ENCODE assay signal across 7 mouse cellular contexts in the genomic region with DNA sequence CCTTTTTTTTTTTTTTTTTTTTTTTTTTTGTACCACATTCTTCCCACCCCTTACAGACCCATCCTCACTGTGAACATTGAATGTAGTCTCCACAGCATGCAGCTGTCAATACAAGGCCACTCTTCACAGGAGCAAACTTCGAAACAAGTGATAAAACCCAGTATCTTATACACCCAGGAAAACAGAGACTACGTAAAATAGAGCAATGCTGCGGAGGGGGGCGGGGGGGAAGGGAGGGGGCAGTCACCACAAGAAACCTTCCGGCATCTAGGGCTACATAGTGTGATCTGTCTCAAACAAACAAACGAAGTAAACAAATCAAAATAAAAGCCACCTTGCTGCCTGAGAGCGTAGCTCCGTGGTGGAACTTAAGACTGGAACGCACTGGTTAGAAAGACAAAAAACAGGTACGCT. TPM values are rescaled to one million over a fixed set of nuclear protein-coding genes. Genes with fewer than 3 reads are reported as not detected.
DNase-seq lines count a peak whose midpoint lies in the region; ATAC-seq and TF ChIP-seq lines count a peak whose summit lies in the region.

No protein-coding gene starts in this region.

- H3K4me1 ChIP-seq in spleen, adult 2 months (ENCODE audit: control insufficient read depth, insufficient read depth, insufficient read length) = no peaks in the 10 kb centered on the region
- peaks cover 10% of the 10 kb centered on the region; the same call in 1 of the 2 replicates for H3K4me1 ChIP-seq in embryonic facial prominence, embryonic 10.5 days
- peaks cover 11% of the 10 kb centered on the region; the same call in 1 of the 2 replicates for H3K4me1 ChIP-seq in intestine, embryonic 14.5 days (replicated peaks; ENCODE audit: control insufficient read depth, insufficient read depth, low read length)

- H3K27me3 ChIP-seq in spleen, adult 2 months (ENCODE audit: control insufficient read depth, insufficient read depth, low read length) = peaks cover 2% of the 10 kb centered on the region; the same call in 1 of the 2 replicates
- H3K27me3 ChIP-seq in embryonic facial prominence, embryonic 10.5 days (replicated peaks; ENCODE audit: low read depth, poor library complexity, severe bottlenecking) = no peaks in the 10 kb centered on the region
- H3K27me3 ChIP-seq in intestine, embryonic 14.5 days (replicated peaks; ENCODE audit: control insufficient read depth, insufficient read depth, low read length) = no peaks in the 10 kb centered on the region

- peak overlapping the region; percentile 96 for H3K4me3 ChIP-seq in spleen, adult 2 months (ENCODE audit: extremely low read depth, insufficient read depth, insufficient read length)
- H3K4me3 ChIP-seq in embryonic facial prominence, embryonic 10.5 days = peak overlapping the region; percentile 95
- peak overlapping the region; percentile 70 for H3K4me3 ChIP-seq in intestine, embryonic 14.5 days (ENCODE audit: low read depth, low read length)

- intact Hi-C loops in gastrocnemius, postnatal 14 days (cut with DNase I; ENCODE audit: low total_unique reads) = no loop called here

- peak overlapping the region; percentile 87 for H3K4me2 ChIP-seq in intestine, embryonic 14.5 days (ENCODE audit: low read length)

- no peak overlapping the region for H3K27ac ChIP-seq in spleen, adult 2 months (ENCODE audit: insufficient read depth, low read length)
- H3K27ac ChIP-seq in embryonic facial prominence, embryonic 10.5 days (replicated peaks) = peak overlapping the region; percentile 93
- H3K27ac ChIP-seq in intestine, embryonic 14.5 days (ENCODE audit: low read depth) = peak overlapping the region; percentile 74; the same call in 1 of the 2 replicates

- H3K36me3 ChIP-seq in spleen, adult 2 months (ENCODE audit: control insufficient read depth, insufficient read depth, low read length) = no peaks in the 10 kb centered on the region
- peaks cover 19% of the 10 kb centered on the region for H3K36me3 ChIP-seq in embryonic facial prominence, embryonic 10.5 days (replicated peaks)
- no peaks in the 10 kb centered on the region for H3K36me3 ChIP-seq in intestine, embryonic 14.5 days (ENCODE audit: control insufficient read depth, insufficient read depth, low read length)

- TF ChIP-seq POLR2A in spleen, adult 2 months (IDR thresholded peaks at IDR 0.05; ENCODE audit: low read depth, low read length) = no peak

- no peaks in the 10 kb centered on the region for H3K9me3 ChIP-seq in embryonic facial prominence, embryonic 10.5 days
- no peaks in the 10 kb centered on the region for H3K9me3 ChIP-seq in intestine, embryonic 14.5 days (ENCODE audit: control insufficient read depth, low read length)

- 1% methylated on average over 10 of the region's 10 CpGs for WGBS in spleen, adult 2 months
- WGBS in embryonic facial prominence, embryonic 10.5 days = 13% methylated on average over 10 of the region's 10 CpGs
- 4% methylated on average over 10 of the region's 10 CpGs for WGBS in intestine, embryonic 14.5 days

- ATAC-seq in intestine, embryonic 14.5 days (replicated peaks; ENCODE audit: low FRiP score, low TSS enrichment, low read depth) = peak; percentile 46; the same call in 1 of the 2 replicates

- H3K9ac ChIP-seq in intestine, embryonic 14.5 days (ENCODE audit: low read length) = peak overlapping the region; percentile 66

- DNase-seq in spleen, adult 2 months (ENCODE audit: low read depth in 1 of 2, low spot score in 2 of 2) = peak in 1 of 2 experiments; percentile 9
- no peak for DNase-seq in spleen, postnatal 14 days (ENCODE audit: low spot score in 2 of 2)
- DNase-seq in embryonic facial prominence, embryonic 10.5 days (ENCODE audit: low spot score) = no peak
- DNase-seq in intestine, embryonic 14.5 days (ENCODE audit: low spot score) = no peak
- peak; percentile 74 for DNase-seq in naive thymus-derived CD4-positive, alpha-beta T cell, adult 2 months (ENCODE audit: low read depth)
- no peak for DNase-seq in gastrocnemius, postnatal 14 days
- DNase-seq in urinary bladder, postnatal 10 days (ENCODE audit: low spot score) = no peak

- TF ChIP-seq CTCF in spleen, adult 2 months (IDR thresholded peaks at IDR 0.05; ENCODE audit: extremely low read depth, insufficient read depth, insufficient read length, insufficient replicate concordance) = no peak

RNA-seq across cellular contexts. Expression of a gene that starts 1.0 kb away (rescaled TPM):
- 11.2 and 14.2 TPM in 2 replicates for polyA plus RNA-seq in spleen, adult 2 months (2012; rRNA removed)
- polyA plus RNA-seq in embryonic facial prominence, embryonic 10.5 days (2016; fragmentation: Nextera tagmentation; extraction: Ambion mirVana) = 246 and 273 TPM in 2 replicates
- 305 and 309 TPM in 2 replicates for polyA plus RNA-seq in intestine, embryonic 14.5 days (2014; fragmentation: Nextera tagmentation; extraction: Ambion mirVana)
- total RNA-seq in gastrocnemius, postnatal 14 days (2021) = 100 to 1,000 TPM; 338 to 393 TPM

Comparison
In these comparisons a context has a peak if more than half of its experiments do, and no peak if none do; other contexts are left out.
1. RNA of a gene that starts 1.0 kb away (polyA plus RNA-seq): 305 to 309 TPM in intestine, embryonic 14.5 days and 246 to 273 TPM in embryonic facial prominence, embryonic 10.5 days; 11.2 to 14.2 TPM in spleen, adult 2 months; every median in the first group is over 10 times any median in the second.
2. Peak in every context shown above with its lines, with median percentiles within 50 percentile points of each other: H3K4me3 ChIP-seq.